Mouse (Mus musculus): ENCODE results near the gene Alpk3.

Alpk3 gene

DNA sequence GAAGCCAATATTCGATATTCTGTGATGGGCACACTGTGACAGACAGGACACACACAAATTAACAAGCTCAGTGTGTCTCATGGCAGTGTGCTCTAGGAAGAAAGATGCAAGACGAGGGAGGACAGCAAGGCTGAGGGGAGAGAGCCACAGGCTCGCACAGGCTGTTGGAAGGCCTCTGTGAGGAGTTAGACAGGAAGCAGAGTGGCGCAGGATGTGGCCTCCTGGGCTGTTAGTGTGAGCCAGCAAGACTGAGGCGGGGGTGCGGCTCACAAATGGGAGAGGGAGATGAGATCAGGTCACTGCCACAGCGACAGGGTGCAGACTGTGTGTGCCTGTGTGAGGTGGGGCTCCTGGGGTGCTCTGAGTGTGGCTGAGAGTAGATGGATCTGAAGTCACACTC lies 17.9 kb downstream of the Alpk3 start:
- DNase-seq (ENCODE audit: low spot score), result no peak

DNA sequence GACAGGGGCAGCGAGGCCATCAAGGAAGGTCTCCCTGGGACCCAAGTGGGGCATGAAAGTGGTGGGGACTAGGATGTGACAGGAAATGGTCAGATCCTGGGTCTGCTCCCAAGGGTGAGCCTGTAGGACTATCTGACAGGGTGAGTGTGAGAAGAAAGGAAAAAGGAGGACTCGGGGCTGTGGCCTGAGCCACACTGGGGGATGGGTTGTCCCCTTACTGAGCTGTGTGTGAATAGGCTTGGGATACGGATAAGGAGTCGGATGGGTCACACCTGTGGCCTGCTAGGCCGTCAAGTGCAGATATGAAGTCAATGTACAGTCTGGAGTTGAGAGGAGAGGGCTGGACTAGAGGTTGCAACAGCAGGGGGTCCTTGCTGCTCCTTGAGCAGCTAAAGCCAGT lies 18.3 kb downstream of the Alpk3 start:
- no peak for DNase-seq (ENCODE audit: low spot score)

GRCm38 (mm10) chr7:81077009-81077408 lies 19.6 kb downstream of the Alpk3 start:
- DNase-seq (ENCODE audit: low spot score), result no peak

GRCm38 (mm10) chr7:81078740-81079139 lies 21.3 kb downstream of the Alpk3 start:
- no peak for DNase-seq (ENCODE audit: low spot score)

- DNase-seq (ENCODE audit: low spot score), result no peak
Measured at GRCm38 (mm10) chr7:81093420-81093965, 36.1 kb downstream of the Alpk3 start.

GRCm38 (mm10) chr7:81094104-81094757 lies 36.8 kb downstream of the Alpk3 start:
- no peak for DNase-seq (ENCODE audit: low spot score)

DNA sequence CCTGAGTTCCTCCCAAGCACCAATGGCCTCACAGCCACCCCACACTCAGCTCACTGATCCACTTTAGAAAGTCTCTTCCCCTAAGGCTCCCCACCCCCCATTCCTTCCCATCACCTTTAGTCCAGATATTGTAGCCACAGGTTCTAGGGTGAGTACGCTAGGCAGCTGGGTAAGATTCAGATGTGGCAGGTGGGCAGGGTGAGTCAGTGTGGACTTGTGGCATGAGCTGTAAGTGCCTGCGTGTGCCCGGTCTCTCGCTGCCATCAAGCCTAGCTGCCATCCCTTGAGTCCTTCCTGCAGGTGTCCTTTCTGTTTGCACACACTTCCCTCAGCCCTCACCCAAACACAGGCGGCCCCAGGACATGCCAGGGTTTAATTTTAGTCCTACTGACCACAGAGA lies 42.9 kb downstream of the Alpk3 start:
- no peak for DNase-seq (ENCODE audit: low spot score)

- no peak for DNase-seq (ENCODE audit: low spot score)
Measured at GRCm38 (mm10) chr7:81102854-81103253, 45.5 kb downstream of the Alpk3 start.

GRCm38 (mm10) chr7:81105525-81105924 lies 48.1 kb downstream of the Alpk3 start:
- no peak for DNase-seq (ENCODE audit: low spot score)

DNA sequence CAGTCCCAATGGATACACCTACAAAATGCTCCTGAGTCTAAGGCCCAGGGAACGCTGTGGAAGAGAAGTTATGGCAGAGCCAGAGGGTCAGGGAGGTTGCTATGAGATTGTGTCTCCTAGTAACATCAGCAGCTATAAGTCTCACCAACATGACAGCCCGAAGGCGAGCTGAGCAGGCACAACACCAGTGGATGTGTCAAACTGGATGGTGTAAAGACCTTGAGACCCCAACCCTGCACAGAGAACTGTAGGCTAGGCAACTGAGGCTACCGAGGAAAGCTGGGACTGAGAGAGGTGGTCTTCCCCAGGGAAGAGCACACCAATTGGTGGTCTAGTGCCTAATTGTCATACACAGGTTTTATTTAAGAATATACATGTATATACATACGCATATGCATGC lies 50.8 kb downstream of the Alpk3 start:
- no peak for DNase-seq (ENCODE audit: low spot score)

- DNase-seq (ENCODE audit: low spot score), result no peak
Measured at GRCm38 (mm10) chr7:81109717-81110651, 52.6 kb downstream of the Alpk3 start.

- no peak for DNase-seq (ENCODE audit: low spot score)
Measured at GRCm38 (mm10) chr7:81110791-81111190, 53.4 kb downstream of the Alpk3 start.

- DNase-seq (ENCODE audit: low spot score), result no peak
Measured at GRCm38 (mm10) chr7:81111729-81112128, 54.3 kb downstream of the Alpk3 start.

DNA sequence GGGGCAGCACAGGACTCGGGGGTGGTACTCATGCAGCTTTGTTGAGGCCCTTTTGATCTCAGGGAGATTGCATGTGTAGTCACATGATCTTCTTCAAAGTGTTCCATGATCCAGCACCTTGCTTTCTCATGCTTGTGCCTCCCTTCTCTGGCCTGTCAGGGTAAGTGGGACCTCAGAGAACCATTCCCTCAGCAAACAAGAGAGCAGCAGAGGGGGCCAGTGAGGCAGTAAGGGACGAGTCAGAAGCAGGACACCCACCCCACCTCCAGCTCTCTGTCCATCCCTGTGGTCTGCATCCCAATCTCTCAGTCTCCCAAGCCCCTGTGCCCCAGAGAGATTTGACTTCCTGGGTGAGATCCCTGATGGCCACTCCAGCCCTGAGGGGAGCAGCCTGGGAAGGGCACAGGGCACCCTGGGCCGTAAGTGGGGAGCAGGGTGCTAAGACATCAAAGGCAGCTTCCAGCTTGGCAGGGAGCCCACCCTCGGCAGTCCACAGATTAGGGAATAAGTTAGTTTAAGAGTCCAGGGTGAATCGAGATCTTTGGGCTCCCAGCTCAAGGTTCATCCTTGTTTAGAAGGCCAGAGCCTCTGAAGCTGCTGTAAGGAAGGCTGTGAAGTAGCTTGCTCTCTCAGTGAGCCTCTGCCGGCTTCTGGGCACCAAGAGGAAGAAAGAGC lies 55.4 kb downstream of the Alpk3 start:
- DNase-seq (ENCODE audit: low spot score), result no peak

GRCm38 (mm10) chr7:81114555-81114954 lies 57.2 kb downstream of the Alpk3 start, which contains the start of gene Slc28a1:
Gene Slc28a1, plus strand, starts transcription at chr7:81114799.
- no peak for DNase-seq (ENCODE audit: low spot score)

- DNase-seq (ENCODE audit: low spot score), result no peak
Measured at GRCm38 (mm10) chr7:81121099-81121498, 63.7 kb downstream of the Alpk3 start.

GRCm38 (mm10) chr7:81122808-81123207 lies 65.4 kb downstream of the Alpk3 start:
- no peak for DNase-seq (ENCODE audit: low spot score)

DNA sequence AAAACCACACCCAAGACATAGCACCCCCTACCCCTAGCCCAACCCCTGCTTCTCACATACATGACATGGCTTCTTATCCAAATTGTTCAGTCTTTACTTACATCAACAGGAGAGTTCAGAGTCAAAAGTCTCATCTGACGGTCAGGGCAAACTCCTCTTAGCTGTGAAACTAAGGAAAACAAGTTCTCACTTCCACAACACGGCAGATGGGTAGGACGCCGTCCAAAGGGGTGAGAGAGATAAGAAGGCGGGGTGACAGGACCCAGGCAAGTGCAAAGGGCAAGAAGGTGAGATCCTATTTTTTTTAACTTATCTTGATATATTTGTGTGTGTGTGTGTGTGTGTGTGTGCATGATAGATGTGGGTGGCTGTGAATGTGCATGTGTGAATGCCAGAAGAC lies 66.2 kb downstream of the Alpk3 start:
- no peak for DNase-seq (ENCODE audit: low spot score)

DNA sequence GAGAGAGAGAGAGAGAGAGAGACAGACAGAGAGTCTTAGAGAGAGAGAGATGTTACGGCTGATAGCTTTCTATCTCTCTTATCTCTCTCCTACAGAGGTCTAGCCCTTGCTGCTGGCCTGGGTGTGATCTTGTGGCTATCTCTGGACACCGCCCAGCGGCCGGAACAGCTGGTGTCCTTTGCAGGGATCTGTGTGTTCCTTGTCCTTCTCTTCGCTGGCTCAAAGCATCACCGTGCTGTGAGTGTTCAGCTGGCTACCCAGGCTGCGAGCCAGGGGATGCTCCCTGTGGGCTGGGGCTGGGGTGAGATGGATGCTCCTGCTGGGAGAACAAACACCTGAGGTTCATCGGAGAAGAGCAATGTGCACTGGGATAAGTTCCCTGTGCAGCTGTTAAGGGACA lies 67.4 kb downstream of the Alpk3 start:
- DNase-seq (ENCODE audit: low spot score), result no peak

GRCm38 (mm10) chr7:81125215-81126175 lies 68.1 kb downstream of the Alpk3 start:
- DNase-seq (ENCODE audit: low spot score), result no peak

DNA sequence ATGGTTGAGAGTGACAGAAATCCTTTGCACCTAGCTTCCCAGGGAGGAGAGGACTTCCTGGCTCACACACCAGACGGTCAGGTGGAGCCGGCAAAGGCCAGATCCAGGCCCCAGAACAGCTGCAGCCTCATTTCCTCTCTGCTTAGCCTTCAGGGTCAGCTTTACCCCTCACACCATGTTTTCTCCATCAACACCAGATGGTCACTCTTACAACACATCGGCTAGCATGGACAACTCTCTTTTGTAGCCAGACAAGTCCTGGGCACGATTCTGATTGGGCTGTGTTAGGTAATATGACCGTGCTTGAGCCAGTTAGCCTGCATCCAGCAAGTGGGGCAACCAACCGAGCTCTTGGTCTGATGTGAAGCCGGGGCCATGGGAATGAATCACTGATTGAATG lies 74.5 kb downstream of the Alpk3 start:
- DNase-seq (ENCODE audit: low spot score), result peak; percentile 64
